Mouse (Mus musculus): ENCODE results near the gene Dok1.

The Dok1 gene

GRCm38 (mm10) chr6:83014482-83015466, 18.5 kb downstream of the Dok1 start:
- no peak for DNase-seq

- no peak for DNase-seq
Measured at GRCm38 (mm10) chr6:83013444-83013843, 19.8 kb downstream of the Dok1 start.

- no peak for DNase-seq
Measured at GRCm38 (mm10) chr6:83011756-83012155, 21.5 kb downstream of the Dok1 start.

- no peak for DNase-seq
Measured at GRCm38 (mm10) chr6:83011255-83011654, 22.0 kb downstream of the Dok1 start.

- DNase-seq: no peak
Measured at GRCm38 (mm10) chr6:83010010-83010409, 23.3 kb downstream of the Dok1 start.

- DNase-seq: no peak
Measured at GRCm38 (mm10) chr6:83008659-83009058, 24.6 kb downstream of the Dok1 start.

GRCm38 (mm10) chr6:83006114-83006513, 27.2 kb downstream of the Dok1 start:
- no peak for DNase-seq

GRCm38 (mm10) chr6:83005444-83006011, 27.7 kb downstream of the Dok1 start:
- DNase-seq: no peak

GRCm38 (mm10) chr6:83004872-83005271, 28.4 kb downstream of the Dok1 start:
- no peak for DNase-seq

- no peak for DNase-seq
Measured at GRCm38 (mm10) chr6:83004309-83004708, 29.0 kb downstream of the Dok1 start.

GRCm38 (mm10) chr6:83003850-83004249, 29.4 kb downstream of the Dok1 start:
- no peak for DNase-seq

GRCm38 (mm10) chr6:83003082-83003481, 30.2 kb downstream of the Dok1 start:
- DNase-seq: no peak

- no peak for DNase-seq
Measured at GRCm38 (mm10) chr6:82999986-83000385, 33.3 kb downstream of the Dok1 start.

GRCm38 (mm10) chr6:82998326-82998725, 34.9 kb downstream of the Dok1 start:
- DNase-seq: peak in 1 of 2 experiments; percentile 2

GRCm38 (mm10) chr6:82997511-82998102, 35.7 kb downstream of the Dok1 start:
- no peak for DNase-seq

- DNase-seq: peak; percentile 85 to 90
Measured at GRCm38 (mm10) chr6:82996740-82997315, 36.4 kb downstream of the Dok1 start.

- no peak for DNase-seq
Measured at GRCm38 (mm10) chr6:82994372-82994771, 38.9 kb downstream of the Dok1 start.

- no peak for DNase-seq
Measured at GRCm38 (mm10) chr6:82993696-82994095, 39.6 kb downstream of the Dok1 start.

- DNase-seq: no peak
Measured at GRCm38 (mm10) chr6:82987411-82987971, 45.8 kb downstream of the Dok1 start.

All from cerebellum, postnatal 36 days (tissue).